Mouse (Mus musculus): ENCODE data around the gene Prkn.
A peak's percentile ranks its signal among the peaks of the same experiment; 100 is the strongest.

The Prkn gene

DNA sequence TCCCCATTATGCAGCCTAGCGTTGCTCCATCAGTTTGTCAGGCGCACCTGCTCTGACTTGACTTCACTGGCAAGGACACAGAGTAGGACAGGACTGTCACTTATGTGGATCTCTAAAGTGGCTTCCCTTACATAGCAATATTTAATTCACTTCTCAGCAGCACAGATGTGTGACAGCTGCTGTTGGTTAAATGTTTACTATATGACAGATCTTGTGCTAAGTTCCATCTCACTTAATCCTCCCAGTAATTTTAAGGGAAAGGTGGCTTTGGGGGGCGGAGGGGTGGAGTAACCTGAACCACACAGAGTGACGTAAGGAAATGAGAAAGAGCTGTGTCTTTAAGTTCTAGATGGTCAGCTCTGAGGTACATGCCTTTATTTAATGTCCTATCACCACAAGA lies 1072.0 kb downstream of the Prkn start:
- no peak for DNase-seq (ENCODE audit: low read depth, low spot score)

- DNase-seq (ENCODE audit: low read depth, low spot score), result no peak
These were observed 1072.7 kb downstream of the Prkn start for GRCm38 (mm10) chr17:11912872-11913365.

GRCm38 (mm10) chr17:11913620-11914019 lies 1073.4 kb downstream of the Prkn start:
- no peak for DNase-seq (ENCODE audit: low read depth, low spot score)

DNA sequence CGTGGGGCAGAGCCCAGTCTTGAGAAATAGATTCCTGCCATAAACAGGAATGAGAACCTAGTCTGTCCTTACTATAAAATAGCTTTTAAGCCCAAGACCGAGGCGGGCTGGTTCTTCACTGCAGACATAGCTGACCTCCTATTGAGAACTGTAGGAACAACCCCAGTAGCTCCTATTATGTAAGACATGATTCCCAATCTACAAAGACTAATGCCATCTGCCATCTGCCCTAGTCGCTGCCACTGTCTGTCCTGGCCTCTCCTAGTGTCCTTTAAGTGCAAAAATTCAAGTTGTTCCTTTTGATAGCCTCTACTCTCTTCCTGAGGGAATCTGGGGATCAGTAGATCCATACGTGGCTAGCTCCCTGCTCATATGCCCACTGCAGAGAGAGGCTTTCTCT lies 1074.3 kb downstream of the Prkn start:
- no peak for DNase-seq (ENCODE audit: low read depth, low spot score)

GRCm38 (mm10) chr17:11918123-11918801 lies 1078.1 kb downstream of the Prkn start:
- peak; percentile 21 for DNase-seq (ENCODE audit: low read depth, low spot score)

DNA sequence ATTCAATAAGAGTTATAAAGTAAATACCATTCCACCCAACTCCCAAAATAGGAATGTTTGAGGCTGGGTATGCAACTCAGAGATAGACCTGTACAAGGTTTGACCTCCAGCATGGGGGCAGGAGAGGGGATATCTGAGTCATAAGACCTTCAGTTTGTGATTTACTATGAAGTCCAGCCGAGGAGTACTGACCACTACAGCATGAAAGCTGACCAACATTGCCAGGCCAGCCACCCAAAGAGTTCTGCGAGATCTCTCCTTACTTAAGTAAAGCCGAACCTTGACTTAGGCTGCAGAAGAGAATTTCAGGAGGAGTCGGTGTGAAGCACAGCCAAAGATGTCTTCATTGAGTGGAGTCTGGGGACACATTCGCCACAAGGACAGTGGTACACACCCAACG lies 1079.4 kb downstream of the Prkn start:
- no peak for DNase-seq (ENCODE audit: low read depth, low spot score)

DNA sequence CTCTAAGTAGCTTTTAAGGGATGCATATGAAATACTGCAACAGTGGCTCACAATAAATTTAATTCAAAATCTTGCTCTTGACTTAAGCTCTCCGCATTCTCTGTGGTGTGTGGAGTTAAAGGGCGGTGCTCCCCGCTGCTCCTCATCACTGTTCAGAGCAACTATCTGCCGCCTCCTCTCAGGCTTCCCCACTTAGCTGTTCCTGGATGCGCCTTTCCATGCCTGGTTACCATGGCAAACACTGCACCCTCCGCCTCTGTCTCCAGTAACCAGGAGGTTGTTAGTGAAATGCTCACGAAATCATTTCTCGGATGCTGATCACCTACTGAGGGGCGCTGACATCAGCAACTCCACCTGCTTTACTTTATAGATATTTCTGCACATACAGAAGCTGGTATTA lies 1080.8 kb downstream of the Prkn start:
- DNase-seq (ENCODE audit: low read depth, low spot score), result no peak

DNA sequence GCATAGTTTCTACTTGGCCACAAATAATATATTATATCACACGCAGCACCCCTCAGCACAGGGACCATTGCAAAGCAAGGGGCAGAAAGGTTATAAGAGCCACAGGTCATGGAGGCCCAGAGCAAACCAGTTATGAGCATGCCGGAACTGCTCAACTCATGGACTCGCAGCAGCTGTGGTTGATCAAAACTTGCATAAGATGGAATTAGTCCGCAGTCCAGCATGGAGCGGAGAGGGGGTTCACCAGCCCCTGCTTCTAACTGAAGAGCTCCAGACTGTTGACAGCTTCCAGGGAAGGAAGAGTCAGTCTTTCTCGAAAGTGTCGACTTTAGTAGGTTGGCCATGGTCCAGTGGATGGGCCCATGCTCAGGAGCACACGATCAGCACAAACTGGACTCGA lies 1083.8 kb downstream of the Prkn start:
- DNase-seq (ENCODE audit: low read depth, low spot score), result no peak

DNA sequence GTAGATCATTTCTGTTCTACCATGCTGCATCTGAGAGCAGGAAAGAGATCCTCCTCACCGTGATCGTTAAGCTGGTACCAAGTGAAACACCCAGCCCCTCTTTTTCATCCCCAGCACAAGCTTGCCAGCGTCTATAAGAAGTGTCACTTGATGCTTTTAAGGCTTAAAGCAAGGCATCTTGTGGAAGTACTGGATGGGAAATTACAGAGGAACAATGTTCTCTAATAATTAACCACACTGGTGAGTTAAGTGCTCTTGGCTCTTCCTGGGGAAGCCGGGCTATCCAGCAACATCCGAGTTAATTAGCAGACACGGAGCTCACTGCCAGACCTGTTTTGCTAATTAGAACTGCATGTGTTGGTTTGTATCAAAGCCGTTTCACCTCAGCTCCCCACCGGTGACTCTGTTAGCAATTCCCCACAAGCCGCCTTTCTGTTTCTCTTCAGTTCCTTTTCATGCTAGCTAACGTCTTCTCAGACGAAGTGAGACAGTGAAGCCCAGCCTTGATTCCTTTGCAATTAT lies 1086.7 kb downstream of the Prkn start:
- no peak for DNase-seq (ENCODE audit: low read depth, low spot score)

GRCm38 (mm10) chr17:11931641-11932040 lies 1091.5 kb downstream of the Prkn start:
- DNase-seq (ENCODE audit: low read depth, low spot score), result no peak

- DNase-seq (ENCODE audit: low read depth, low spot score), result no peak
These were observed 1093.6 kb downstream of the Prkn start for GRCm38 (mm10) chr17:11933737-11934136.

DNA sequence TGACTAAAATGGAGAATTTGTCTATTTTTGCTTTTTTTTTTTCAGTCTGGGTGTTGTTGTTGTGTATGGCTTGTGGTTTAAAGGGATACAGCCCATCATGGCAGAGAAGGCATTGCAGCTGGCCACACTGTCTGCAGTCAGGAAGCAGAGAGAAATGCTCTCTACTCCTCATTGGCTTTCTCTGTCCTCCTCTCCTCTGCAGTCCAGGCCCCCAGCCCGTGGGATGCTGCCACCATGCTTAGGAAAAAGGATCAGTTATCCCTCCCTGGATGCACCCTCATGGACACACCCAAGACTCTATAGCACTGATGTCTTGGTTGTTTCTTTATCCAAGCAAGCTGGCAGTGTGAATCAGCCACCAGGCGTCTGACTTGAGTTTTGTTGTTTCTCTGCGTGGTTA lies 1107.3 kb downstream of the Prkn start:
- DNase-seq (ENCODE audit: low read depth, low spot score), result no peak

GRCm38 (mm10) chr17:11949551-11950197 lies 1109.5 kb downstream of the Prkn start:
- no peak for DNase-seq (ENCODE audit: low read depth, low spot score)

DNA sequence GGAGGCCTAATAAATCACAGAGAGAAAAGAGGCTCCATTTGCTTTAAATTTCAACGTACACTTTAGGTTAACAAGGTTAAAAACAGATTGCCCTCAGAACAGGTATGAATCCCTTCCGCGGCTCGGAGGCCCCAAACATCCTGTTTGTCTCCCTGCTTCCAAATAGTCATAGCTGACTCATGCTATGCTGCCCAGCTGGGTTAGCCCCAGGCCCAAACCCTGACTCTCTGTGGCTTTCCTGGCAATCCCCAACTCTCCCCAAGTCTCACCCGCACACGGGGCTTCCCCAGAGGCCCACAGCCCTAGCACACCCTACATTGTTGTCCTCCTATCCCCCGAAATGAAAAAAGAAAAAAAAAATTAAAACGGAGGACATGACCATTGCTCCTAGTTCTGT lies 1110.0 kb downstream of the Prkn start:
- peak; percentile 15 for DNase-seq (ENCODE audit: low read depth, low spot score)

DNA sequence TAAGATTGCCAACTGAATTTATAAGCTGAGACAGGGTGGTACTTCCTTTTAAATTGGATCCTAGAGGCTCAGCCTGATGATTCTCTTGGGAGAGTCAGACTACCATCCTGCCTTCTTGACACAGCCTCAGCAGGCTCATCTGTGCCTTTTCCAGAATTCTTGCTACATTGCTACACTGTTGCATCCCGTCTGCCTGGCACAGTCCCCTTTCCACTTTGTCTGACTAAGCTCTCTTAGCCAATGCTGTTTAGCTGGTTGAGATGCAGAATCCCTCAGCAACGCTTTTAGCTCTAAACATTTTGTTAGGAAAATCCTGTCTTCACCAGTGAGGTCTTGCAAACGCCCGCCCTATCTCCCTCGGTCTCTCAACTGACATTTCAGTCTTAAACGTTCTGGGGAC lies 1115.1 kb downstream of the Prkn start:
- no peak for DNase-seq (ENCODE audit: low read depth, low spot score)

GRCm38 (mm10) chr17:11960492-11960891 lies 1120.3 kb downstream of the Prkn start:
- no peak for DNase-seq (ENCODE audit: low read depth, low spot score)

DNA sequence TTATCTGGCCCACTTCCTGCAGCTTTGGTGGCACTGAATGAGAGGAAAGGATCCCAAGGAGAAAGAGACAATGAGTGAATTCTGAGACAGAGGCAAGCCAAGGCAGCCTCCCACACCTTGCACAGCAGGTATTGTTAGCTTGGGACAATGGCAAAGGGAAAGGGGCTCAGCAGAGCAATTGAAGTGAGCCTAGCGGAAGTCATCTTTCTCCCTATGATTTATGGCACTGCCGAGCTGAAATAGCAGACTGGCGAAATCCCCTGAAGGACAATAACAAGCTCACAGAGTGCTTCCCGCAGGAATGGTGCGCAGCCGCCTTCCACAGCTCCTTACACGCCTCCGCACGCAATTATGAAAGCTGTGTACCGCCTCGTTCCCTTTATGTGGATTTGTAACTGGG lies 1122.6 kb downstream of the Prkn start:
- DNase-seq (ENCODE audit: low read depth, low spot score), result no peak

GRCm38 (mm10) chr17:11970160-11970559 lies 1130.0 kb downstream of the Prkn start:
- DNase-seq (ENCODE audit: low read depth, low spot score), result no peak

GRCm38 (mm10) chr17:11972550-11972949 lies 1132.4 kb downstream of the Prkn start:
- peak; percentile 58 for DNase-seq (ENCODE audit: low read depth, low spot score)

DNA sequence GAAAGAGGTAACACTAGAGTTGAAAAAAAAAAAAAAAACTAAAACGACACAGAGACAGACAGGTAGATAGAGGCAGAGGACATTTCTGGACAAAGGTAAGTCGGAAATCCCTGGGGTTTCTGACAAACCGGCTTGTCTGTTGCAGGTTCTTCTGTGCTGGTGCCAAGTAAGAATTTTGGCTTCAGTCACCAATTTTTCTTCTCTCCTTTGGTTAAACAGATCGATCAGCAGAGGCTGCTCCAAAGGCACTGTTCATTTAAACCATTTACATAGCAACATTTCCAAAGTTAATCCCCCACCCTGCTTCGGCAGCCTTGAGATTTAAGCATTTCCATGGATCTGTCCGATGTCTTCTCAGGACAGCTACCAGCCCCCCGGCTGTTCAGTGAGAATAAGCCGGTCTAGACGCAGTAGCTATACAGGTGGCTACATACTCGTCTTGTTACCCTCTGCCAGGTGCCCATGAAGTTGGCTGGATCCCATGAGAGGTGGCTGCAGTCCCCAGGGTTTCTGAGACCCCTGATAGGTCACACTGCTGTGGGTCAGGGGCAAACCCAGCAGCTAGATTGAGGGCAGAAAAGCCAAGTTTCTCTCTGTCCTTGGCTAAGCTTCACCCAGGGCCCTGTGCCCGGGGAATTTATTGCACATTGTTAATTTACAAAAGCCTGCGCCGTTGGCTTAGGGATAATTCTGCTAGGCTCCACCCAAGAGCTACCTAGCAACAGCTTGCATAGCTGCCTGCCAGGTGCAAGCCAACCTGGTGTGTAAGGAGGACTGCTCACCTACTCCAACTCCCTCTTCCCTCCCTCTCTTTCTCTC lies 1133.0 kb downstream of the Prkn start:
- peak; percentile 3 for DNase-seq (ENCODE audit: low read depth, low spot score)

- DNase-seq (ENCODE audit: low read depth, low spot score), result peak; percentile 61
These were observed 1135.0 kb downstream of the Prkn start for GRCm38 (mm10) chr17:11975062-11975607.

- no peak for DNase-seq (ENCODE audit: low read depth, low spot score)
These were observed 1138.2 kb downstream of the Prkn start for GRCm38 (mm10) chr17:11978260-11978821.
